Mouse (Mus musculus): ENCODE data around the gene Prrt2. TPM values are rescaled to one million over a fixed set of nuclear protein-coding genes. Genes with fewer than 3 reads are reported as not detected.

Prrt2 gene
- polyA plus RNA-seq, 1 experiment from 2014 or later, result 63.3 TPM

DNA sequence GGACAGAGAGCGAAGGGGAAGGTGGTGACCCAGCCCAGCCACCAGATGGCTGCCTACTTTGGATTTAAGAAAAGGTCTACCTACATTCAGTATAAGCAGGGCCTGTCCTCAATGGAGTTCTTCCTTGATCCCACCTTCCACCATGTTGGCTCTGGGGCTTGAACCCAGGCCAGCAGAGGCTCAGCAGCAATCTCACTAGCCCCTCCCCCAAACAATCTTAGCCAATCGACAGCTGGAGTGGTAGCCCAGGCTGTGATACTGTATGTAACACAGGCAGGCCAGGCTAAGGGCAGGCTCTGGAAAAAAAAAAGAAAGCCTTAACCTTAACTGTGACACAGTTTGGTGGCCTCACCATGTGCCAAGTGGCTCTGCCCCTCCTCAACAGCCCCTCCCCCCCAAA is 9.3 kb downstream of the Prrt2 start:
- Histone ChIP-seq H3K4me1 (ENCODE audit: control insufficient read depth, insufficient read depth, low read length) (peaks cover 14% of the 10 kb centered on the region), H3K27ac (ENCODE audit: low read length) (no peak overlapping the region), H3K4me3 (ENCODE audit: low read depth, low read length) (no peak overlapping the region), H3K27me3 (ENCODE audit: control insufficient read depth, insufficient read depth, low read depth, low read length) (no peaks in the 10 kb centered on the region), H3K9ac (ENCODE audit: low read depth, low read length) (no peak overlapping the region), H3K4me2 (ENCODE audit: low read length) (no peak overlapping the region), H3K36me3 (ENCODE audit: control insufficient read depth, insufficient read depth, low read length) (peaks cover 6% of the 10 kb centered on the region), H3K9me3 (replicated peaks; ENCODE audit: control insufficient read depth, low read length, poor library complexity, severe bottlenecking) (no peaks in the 10 kb centered on the region)
- ATAC-seq, result no peak
- 57% methylated on average over 2 of the region's 2 CpGs for WGBS

DNA sequence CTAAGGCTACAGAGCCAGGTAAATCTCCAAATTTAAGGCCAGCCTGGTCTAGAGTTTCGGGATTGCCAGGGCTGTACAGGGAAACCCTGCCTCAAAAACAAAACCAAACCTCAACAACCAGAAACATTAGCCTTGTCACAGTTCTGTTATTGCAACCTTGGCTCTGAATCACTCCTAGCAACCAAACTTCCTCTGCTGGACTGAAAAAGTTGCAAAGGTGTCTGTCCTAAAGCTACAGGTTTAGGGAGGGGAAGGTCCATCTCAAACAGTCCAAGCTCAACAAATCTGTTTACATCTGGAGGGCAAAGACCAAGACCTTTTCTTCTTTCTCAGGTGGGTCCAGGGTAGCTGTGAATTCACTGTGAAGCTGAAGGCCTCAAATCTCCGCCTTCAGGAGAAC is 10.0 kb downstream of the Prrt2 start:
- ATAC-seq, result no peak

DNA sequence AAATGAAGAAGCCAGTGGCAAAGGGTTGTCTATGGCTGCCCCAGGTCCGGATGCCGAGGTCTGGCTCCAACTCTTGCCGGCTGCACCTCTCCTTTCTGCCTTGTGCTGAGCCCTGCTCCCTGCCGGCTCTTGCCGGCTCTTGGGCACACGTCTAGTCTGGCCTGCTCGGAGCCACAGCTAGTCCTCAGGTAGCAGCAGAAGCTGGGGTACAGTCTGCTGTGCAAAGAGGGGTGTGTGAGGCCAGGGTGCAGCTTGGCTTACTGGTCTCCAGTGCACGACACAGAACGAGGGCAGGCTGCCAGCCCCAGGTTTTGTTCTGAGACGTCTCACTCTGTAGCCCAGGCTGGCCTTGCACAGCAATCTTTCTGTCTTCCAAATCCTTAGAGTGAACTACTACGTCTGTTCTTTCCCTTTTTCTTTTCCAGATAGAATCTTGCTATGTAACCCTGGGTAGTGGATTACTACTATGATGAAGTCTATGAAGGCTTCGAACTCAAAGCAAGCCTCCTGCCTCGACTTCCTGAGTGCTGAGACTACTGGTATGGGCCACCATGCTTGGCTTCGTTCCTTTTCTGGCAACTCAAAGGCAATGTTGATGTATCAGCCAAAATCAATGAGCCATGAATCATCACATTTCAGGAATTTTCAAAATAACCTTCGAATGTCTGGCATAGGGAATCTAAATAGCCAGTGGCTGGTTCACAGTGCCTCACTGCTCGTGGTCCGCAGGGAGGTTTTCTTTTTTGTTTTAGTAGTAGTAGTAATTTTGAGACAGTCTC is 11.5 kb downstream of the Prrt2 start:
- no peak for ATAC-seq
- H3K36me3 ChIP-seq (ENCODE audit: control insufficient read depth, insufficient read depth, low read length), result no peaks in the 10 kb centered on the region
- H3K4me1 ChIP-seq (ENCODE audit: control insufficient read depth, insufficient read depth, low read length), result peaks cover 2% of the 10 kb centered on the region; the same call in 1 of the 2 replicates
- H3K27me3 ChIP-seq (ENCODE audit: control insufficient read depth, insufficient read depth, low read depth, low read length), result no peaks in the 10 kb centered on the region
- H3K4me2 ChIP-seq (ENCODE audit: low read length), result no peak overlapping the region
- no peak overlapping the region for H3K27ac ChIP-seq (ENCODE audit: low read length)
- no peaks in the 10 kb centered on the region for H3K9me3 ChIP-seq (replicated peaks; ENCODE audit: control insufficient read depth, low read length, poor library complexity, severe bottlenecking)
- WGBS, result 86% methylated on average over 17 of the region's 17 CpGs
- no peak overlapping the region for H3K4me3 ChIP-seq (ENCODE audit: low read depth, low read length)
- no peak overlapping the region for H3K9ac ChIP-seq (ENCODE audit: low read depth, low read length)

More for the DNA sequence above, 10.0 kb downstream of the Prrt2 start:
- Histone ChIP-seq H3K27ac (ENCODE audit: low read length) (no peak overlapping the region), H3K4me3 (ENCODE audit: low read depth, low read length) (no peak overlapping the region), H3K4me2 (ENCODE audit: low read length) (no peak overlapping the region), H3K9ac (ENCODE audit: low read depth, low read length) (no peak overlapping the region), H3K27me3 (ENCODE audit: control insufficient read depth, insufficient read depth, low read depth, low read length) (no peaks in the 10 kb centered on the region), H3K9me3 (replicated peaks; ENCODE audit: control insufficient read depth, low read length, poor library complexity, severe bottlenecking) (no peaks in the 10 kb centered on the region), H3K36me3 (ENCODE audit: control insufficient read depth, insufficient read depth, low read length) (peaks cover 6% of the 10 kb centered on the region), H3K4me1 (ENCODE audit: control insufficient read depth, insufficient read depth, low read length) (peaks cover 14% of the 10 kb centered on the region)
- WGBS, result 98% methylated on average over 2 of the region's 2 CpGs

DNA sequence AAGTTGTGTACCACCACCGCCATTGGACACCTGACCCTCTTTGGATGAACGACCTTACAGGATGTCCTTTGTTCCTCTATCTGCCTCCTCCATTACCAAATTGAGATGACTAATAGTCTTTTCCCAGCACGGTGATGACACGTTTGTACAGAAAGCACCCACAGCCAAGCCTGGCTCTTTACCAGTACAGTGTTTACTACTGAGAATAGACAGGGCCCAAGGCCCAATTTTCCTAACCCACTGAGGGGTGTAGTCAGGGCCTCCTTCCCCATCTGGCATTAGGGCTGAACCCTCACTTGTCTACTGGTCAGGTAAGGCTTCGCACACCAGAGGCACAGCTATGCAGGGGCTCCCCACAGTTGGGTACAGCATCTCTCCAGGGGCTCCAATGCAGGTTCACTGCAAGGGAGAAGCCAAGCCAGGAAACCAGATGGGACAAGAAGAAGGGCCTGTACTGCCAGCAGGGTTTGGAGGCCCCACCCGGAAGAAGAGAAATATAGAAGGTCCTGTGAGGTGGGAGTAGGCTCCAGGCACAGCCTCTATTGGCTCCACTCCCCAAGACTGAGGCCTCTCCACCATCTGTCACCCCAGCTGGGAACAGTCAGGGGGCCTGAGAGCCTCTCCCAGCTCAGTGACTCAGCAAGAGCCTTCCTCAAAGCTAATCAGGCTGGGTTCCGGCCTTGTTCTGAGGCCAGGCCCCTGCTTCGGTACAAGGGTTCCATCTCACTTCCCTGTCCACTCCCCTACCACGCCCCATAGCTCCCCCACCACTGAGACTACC is 12.6 kb downstream of the Prrt2 start:
- Histone ChIP-seq H3K9me3 (replicated peaks; ENCODE audit: control insufficient read depth, low read length, poor library complexity, severe bottlenecking) (no peaks in the 10 kb centered on the region), H3K36me3 (ENCODE audit: control insufficient read depth, insufficient read depth, low read length) (no peaks in the 10 kb centered on the region), H3K4me3 (ENCODE audit: low read depth, low read length) (no peak overlapping the region), H3K4me2 (ENCODE audit: low read length) (no peak overlapping the region), H3K4me1 (ENCODE audit: control insufficient read depth, insufficient read depth, low read length) (no peaks in the 10 kb centered on the region; the same call in 1 of the 2 replicates), H3K9ac (ENCODE audit: low read depth, low read length) (no peak overlapping the region), H3K27me3 (ENCODE audit: control insufficient read depth, insufficient read depth, low read depth, low read length) (no peaks in the 10 kb centered on the region), H3K27ac (ENCODE audit: low read length) (no peak overlapping the region)
- no peak for ATAC-seq
- WGBS, result 63% methylated on average over 9 of the region's 9 CpGs

DNA sequence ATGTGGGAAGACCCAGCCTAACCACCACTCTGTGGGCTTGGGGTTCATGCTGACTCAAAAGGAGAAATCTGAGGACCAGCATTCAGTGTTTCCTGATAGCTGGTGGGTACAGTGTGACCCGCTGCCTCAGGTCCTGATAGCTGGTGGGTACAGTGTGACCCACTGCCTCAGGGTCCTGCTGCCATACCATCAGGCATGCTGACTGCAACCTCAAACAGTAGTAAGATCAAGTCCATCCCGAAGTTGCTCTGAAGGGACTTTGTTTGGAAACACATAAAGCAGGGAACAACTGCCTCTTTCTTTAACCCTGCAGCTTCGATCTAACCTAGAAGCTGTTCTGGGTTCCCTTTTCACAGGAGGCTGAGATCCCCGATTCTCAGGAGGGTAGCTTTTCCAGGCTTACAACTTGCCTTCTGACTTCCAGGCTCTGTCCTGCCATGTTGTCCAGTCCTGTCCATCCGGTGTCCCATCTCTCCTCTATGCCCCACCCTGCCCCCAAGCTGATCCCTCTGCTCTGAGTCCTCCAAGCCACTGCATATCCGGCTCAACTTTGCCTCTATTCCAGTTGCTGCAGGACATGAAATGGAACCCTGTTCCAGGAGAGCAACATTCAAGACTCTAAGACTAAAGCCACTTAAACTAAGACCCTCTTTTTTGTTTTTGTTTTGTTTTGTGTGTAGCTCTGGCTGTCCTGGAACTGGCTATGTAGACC is 13.5 kb downstream of the Prrt2 start:
- H3K4me2 ChIP-seq (ENCODE audit: low read length), result no peak overlapping the region
- no peaks in the 10 kb centered on the region for H3K36me3 ChIP-seq (ENCODE audit: control insufficient read depth, insufficient read depth, low read length)
- H3K4me3 ChIP-seq (ENCODE audit: low read depth, low read length), result no peak overlapping the region
- no peaks in the 10 kb centered on the region for H3K9me3 ChIP-seq (replicated peaks; ENCODE audit: control insufficient read depth, low read length, poor library complexity, severe bottlenecking)
- H3K9ac ChIP-seq (ENCODE audit: low read depth, low read length), result no peak overlapping the region
- no peaks in the 10 kb centered on the region for H3K27me3 ChIP-seq (ENCODE audit: control insufficient read depth, insufficient read depth, low read depth, low read length)
- 85% methylated on average over 6 of the region's 6 CpGs for WGBS
- H3K4me1 ChIP-seq (ENCODE audit: control insufficient read depth, insufficient read depth, low read length), result no peaks in the 10 kb centered on the region; the same call in 1 of the 2 replicates
- no peak overlapping the region for H3K27ac ChIP-seq (ENCODE audit: low read length)
- ATAC-seq, result no peak

DNA sequence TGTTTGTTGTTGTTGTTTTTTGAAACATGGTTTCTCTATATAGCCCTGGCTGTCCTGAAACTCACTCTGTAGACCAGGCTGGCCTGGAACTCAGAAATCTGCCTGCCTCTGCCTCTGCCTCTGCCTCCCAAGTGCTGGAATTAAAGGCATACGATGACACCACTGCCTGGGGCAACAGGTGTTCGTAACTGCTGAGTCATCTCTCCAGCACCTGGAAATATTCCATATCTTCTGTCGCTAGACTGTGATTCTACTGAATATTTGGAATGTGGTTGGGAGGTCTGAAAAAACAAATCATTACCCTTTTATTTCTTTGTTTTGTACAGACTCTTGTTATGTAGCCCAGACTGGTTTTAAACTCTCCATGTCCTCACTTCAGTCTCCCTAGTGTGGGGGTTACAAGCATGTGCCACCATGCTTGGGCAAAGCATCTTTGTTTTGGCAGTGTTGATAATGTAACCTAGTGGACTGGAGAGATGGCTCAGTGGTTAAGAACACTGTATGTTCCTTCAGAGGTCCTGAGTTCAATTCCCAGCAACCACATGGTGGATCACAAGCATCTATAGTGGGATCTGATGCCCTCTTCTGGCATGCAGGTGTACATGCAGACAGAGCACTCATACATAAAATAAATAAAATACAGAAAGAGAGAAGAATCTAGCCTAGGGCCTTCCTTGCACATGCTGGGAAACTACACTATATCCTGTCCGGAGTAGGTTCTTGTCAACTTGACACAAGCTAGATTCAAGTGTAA is 16.7 kb downstream of the Prrt2 start:
- ATAC-seq, result no peak
- H3K4me1 ChIP-seq (ENCODE audit: control insufficient read depth, insufficient read depth, low read length), result no peaks in the 10 kb centered on the region; the same call in 1 of the 2 replicates
- H3K9me3 ChIP-seq (replicated peaks; ENCODE audit: control insufficient read depth, low read length, poor library complexity, severe bottlenecking), result no peaks in the 10 kb centered on the region
- H3K4me2 ChIP-seq (ENCODE audit: low read length), result no peak overlapping the region
- no peak overlapping the region for H3K4me3 ChIP-seq (ENCODE audit: low read depth, low read length)
- 96% methylated on average over 4 of the region's 4 CpGs for whole genome bisulfite sequencing
- no peaks in the 10 kb centered on the region for H3K36me3 ChIP-seq (ENCODE audit: control insufficient read depth, insufficient read depth, low read length)
- H3K27ac ChIP-seq (ENCODE audit: low read length), result no peak overlapping the region
- no peak overlapping the region for H3K9ac ChIP-seq (ENCODE audit: low read depth, low read length)
- no peaks in the 10 kb centered on the region for H3K27me3 ChIP-seq (ENCODE audit: control insufficient read depth, insufficient read depth, low read depth, low read length)

DNA sequence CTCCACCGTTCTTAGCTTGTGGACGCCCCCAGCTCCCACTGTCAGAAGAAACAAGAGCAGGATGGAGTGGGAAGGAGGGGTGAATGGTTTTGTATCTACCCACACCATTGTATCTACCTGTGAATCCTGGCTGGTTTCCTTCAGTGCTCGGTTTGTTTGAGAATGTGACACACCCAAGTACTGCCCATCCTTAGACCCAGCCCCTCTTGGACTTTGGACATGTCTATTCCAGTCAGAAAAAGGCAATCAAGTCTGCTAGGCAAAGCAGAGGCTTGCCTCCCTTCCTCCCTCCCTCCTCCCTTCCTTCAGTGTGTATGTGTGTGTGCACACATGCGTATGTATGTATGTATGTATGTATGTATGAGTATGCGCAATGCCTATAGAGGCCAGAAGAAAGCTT is 17.4 kb downstream of the Prrt2 start:
- Histone ChIP-seq H3K27ac (ENCODE audit: low read length) (no peak overlapping the region), H3K9me3 (replicated peaks; ENCODE audit: control insufficient read depth, low read length, poor library complexity, severe bottlenecking) (no peaks in the 10 kb centered on the region), H3K9ac (ENCODE audit: low read depth, low read length) (no peak overlapping the region), H3K4me2 (ENCODE audit: low read length) (no peak overlapping the region), H3K27me3 (ENCODE audit: control insufficient read depth, insufficient read depth, low read depth, low read length) (no peaks in the 10 kb centered on the region), H3K36me3 (ENCODE audit: control insufficient read depth, insufficient read depth, low read length) (no peaks in the 10 kb centered on the region), H3K4me1 (ENCODE audit: control insufficient read depth, insufficient read depth, low read length) (no peaks in the 10 kb centered on the region; the same call in 1 of the 2 replicates), H3K4me3 (ENCODE audit: low read depth, low read length) (no peak overlapping the region)
- no peak for ATAC-seq
- WGBS, result 89% methylated on average over 5 of the region's 5 CpGs

DNA sequence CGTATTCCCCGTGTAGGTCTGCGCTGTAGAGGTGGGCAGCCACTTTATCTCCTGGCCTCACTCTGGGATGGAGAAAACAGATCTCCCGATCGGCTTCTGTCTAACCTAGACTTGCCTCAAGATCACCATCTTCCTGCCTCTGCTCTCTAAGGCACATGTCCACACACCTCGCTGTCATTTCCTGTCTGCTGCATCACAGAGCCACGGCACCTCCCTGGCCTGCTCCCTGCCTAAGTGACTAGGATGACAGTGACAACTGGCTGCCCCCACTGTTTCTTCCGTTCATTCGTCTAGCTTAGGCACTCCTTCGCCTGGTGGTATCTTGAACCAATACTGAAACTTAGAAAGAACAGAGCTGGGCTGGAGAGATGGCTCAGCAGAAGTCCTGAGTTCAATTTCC is 21.4 kb downstream of the Prrt2 start:
- no peaks in the 10 kb centered on the region for H3K27me3 ChIP-seq (ENCODE audit: control insufficient read depth, insufficient read depth, low read depth, low read length)
- 82% methylated on average over 10 of the region's 10 CpGs for WGBS
- no peaks in the 10 kb centered on the region for H3K36me3 ChIP-seq (ENCODE audit: control insufficient read depth, insufficient read depth, low read length)
- H3K9me3 ChIP-seq (replicated peaks; ENCODE audit: control insufficient read depth, low read length, poor library complexity, severe bottlenecking), result no peaks in the 10 kb centered on the region
- no peak for ATAC-seq
- no peak overlapping the region for H3K9ac ChIP-seq (ENCODE audit: low read depth, low read length)
- no peak overlapping the region for H3K4me2 ChIP-seq (ENCODE audit: low read length)
- H3K27ac ChIP-seq (ENCODE audit: low read length), result no peak overlapping the region
- H3K4me3 ChIP-seq (ENCODE audit: low read depth, low read length), result no peak overlapping the region
- no peaks in the 10 kb centered on the region for H3K4me1 ChIP-seq (ENCODE audit: control insufficient read depth, insufficient read depth, low read length)

Measured in midbrain, embryonic 16.5 days (tissue).